Mouse (Mus musculus): ENCODE results near the gene Mfsd6l. TPM values are rescaled to one million over a fixed set of nuclear protein-coding genes. Genes with fewer than 3 reads are reported as not detected.

Mfsd6l gene
- polyA plus RNA-seq, 1 experiment from 2014 or later, result not detected

DNA sequence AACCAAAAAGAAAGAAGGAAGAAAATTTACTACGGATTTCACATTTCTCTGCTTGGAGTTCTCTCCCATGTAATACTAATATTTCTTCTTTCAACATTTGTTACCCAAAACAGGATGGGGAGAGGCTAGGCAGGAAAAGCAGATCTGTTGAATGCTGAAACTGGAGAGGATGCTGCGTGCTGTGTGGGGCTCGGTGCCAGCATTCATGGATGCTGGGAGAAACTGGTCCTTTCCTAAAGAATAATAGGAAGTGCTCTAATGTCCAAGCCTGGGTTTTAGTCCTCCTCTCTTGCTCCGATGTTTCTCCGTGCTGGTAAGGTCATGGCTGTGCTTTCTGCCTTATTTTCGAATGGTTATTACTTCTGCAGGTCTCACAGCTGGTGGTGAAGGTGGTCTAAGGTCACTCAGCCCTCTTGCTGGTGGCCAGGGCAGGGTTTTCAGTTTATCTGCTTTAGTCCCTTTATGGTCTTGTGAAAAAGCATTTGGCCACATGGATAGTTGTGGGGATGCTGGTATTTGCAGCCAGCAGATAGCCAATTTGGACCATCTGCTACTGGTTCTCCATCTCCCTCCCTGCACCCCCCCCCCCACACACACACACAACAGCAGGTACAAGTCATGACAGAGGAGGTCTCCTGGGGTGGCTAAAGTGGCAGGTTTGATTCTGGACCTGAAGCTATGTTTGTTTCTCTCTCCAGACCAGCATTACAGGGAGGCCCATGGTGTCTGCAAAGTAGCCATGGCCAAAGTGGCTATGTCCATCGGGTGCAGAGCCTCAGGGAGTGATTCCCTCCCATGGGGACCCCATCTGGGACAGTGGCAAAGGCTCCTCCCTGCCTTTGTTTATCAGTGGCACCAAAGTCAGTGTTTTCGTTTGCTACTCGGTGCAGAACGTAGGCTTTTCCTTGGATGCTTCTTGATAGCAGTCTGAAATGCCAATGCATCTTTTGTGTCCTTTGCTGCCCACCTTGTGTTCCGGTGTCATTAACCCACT lies 6.3 kb downstream of the Mfsd6l start:
- Histone ChIP-seq H3K4me3 (no peak overlapping the region), H3K36me3 (no peaks in the 10 kb centered on the region), H3K27ac (replicated peaks) (no peak overlapping the region), H3K9me3 (no peaks in the 10 kb centered on the region), H3K9ac (replicated peaks) (no peak overlapping the region), H3K4me1 (peaks cover 5% of the 10 kb centered on the region), H3K4me2 (replicated peaks) (no peak overlapping the region), H3K27me3 (no peaks in the 10 kb centered on the region)
- no peak for ATAC-seq (replicated peaks)
- 82% methylated on average over 11 of the region's 11 CpGs for WGBS

- Histone ChIP-seq H3K4me2 (replicated peaks) (no peak overlapping the region), H3K27me3 (no peaks in the 10 kb centered on the region), H3K9ac (replicated peaks) (no peak overlapping the region), H3K27ac (replicated peaks) (no peak overlapping the region), H3K4me1 (peaks cover 5% of the 10 kb centered on the region), H3K4me3 (no peak overlapping the region), H3K36me3 (no peaks in the 10 kb centered on the region), H3K9me3 (no peaks in the 10 kb centered on the region)
- WGBS, result 79% methylated on average over 13 of the region's 13 CpGs
- ATAC-seq (replicated peaks), result no peak
These were observed 8.5 kb downstream of the Mfsd6l start for GRCm38 (mm10) chr11:68564356-68565031.

GRCm38 (mm10) chr11:68565032-68565429 lies 9.0 kb downstream of the Mfsd6l start:
- no peaks in the 10 kb centered on the region for H3K27me3 ChIP-seq
- no peaks in the 10 kb centered on the region for H3K36me3 ChIP-seq
- no peak overlapping the region for H3K4me2 ChIP-seq (replicated peaks)
- no peak overlapping the region for H3K9ac ChIP-seq (replicated peaks)
- no peak for ATAC-seq (replicated peaks)
- H3K4me1 ChIP-seq, result peaks cover 5% of the 10 kb centered on the region
- H3K27ac ChIP-seq (replicated peaks), result no peak overlapping the region
- H3K9me3 ChIP-seq, result no peaks in the 10 kb centered on the region
- WGBS, result 88% methylated on average over 3 of the region's 3 CpGs
- H3K4me3 ChIP-seq, result no peak overlapping the region

DNA sequence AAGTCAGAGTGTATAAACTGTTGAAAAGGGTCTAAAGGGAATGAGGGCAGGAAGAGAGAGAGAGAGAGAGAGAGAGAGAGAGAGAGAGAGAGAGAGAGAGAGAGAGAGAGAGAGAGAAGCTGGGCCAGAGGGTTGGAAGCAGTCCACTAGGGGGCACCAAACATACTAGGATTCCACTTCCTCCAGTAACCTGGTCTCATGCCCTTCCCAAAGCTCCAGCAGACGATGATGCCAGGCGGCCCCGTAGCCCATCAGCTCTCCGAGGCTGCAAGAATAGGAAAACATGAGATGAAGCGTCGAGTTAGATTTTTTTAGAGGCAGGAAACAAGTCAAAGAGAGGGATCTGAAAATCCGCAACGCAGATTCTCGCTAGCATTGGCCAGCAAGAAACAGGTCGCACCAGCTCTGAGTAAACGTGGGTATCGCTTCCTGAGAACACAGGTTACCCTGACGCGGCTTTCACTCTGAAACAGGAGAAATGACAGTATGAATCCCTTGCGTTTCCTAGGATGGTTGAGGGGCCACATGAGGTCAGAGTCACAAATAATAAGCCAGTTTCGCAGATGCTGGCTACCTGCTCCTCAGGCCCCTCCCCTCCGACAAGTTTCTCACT lies 10.6 kb downstream of the Mfsd6l start:
- H3K27ac ChIP-seq (replicated peaks), result no peak overlapping the region
- peak; percentile 73; the same call in 1 of the 2 replicates for ATAC-seq (replicated peaks)
- no peaks in the 10 kb centered on the region for H3K27me3 ChIP-seq
- peak overlapping the region; percentile 38 for H3K4me3 ChIP-seq
- peak overlapping the region; percentile 39 for H3K9ac ChIP-seq (replicated peaks)
- H3K36me3 ChIP-seq, result no peaks in the 10 kb centered on the region
- H3K4me2 ChIP-seq (replicated peaks), result peak overlapping the region; percentile 71
- no peaks in the 10 kb centered on the region for H3K9me3 ChIP-seq
- peaks cover 5% of the 10 kb centered on the region for H3K4me1 ChIP-seq
- 16% methylated on average over 17 of the region's 17 CpGs for WGBS

DNA sequence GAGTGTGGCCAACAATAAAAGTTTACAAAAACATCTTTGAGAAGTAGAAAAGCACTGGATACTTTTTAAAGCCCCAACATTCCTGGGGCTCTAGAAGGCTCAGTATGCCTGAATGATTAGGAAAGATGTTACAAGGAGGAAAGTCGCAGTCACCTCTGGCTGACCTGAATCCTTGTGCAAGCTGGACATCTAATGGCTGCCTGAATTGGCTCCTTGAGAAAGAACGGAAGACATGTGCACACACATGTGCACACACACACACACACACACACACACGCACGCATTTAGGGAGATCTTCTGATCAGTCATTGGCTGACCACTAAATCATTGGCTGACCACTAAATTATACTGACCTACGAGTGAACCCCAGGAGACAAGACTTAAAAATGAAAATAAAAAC lies 14.9 kb downstream of the Mfsd6l start:
- H3K9ac ChIP-seq (replicated peaks), result no peak overlapping the region
- 92% methylated on average over 5 of the region's 5 CpGs for WGBS
- no peak for ATAC-seq (replicated peaks)
- H3K9me3 ChIP-seq, result no peaks in the 10 kb centered on the region
- no peak overlapping the region for H3K27ac ChIP-seq (replicated peaks)
- H3K4me2 ChIP-seq (replicated peaks), result no peak overlapping the region
- H3K27me3 ChIP-seq, result no peaks in the 10 kb centered on the region
- no peaks in the 10 kb centered on the region for H3K36me3 ChIP-seq
- no peak overlapping the region for H3K4me3 ChIP-seq
- H3K4me1 ChIP-seq, result peaks cover 5% of the 10 kb centered on the region

GRCm38 (mm10) chr11:68577076-68577475 lies 21.1 kb downstream of the Mfsd6l start:
- Histone ChIP-seq H3K27me3 (no peaks in the 10 kb centered on the region), H3K9me3 (no peaks in the 10 kb centered on the region), H3K4me2 (replicated peaks) (no peak overlapping the region), H3K36me3 (no peaks in the 10 kb centered on the region), H3K27ac (replicated peaks) (no peak overlapping the region), H3K4me3 (no peak overlapping the region), H3K9ac (replicated peaks) (no peak overlapping the region), H3K4me1 (peaks cover 17% of the 10 kb centered on the region)
- 84% methylated on average over 1 of the region's 1 CpGs for WGBS
- no peak for ATAC-seq (replicated peaks)

DNA sequence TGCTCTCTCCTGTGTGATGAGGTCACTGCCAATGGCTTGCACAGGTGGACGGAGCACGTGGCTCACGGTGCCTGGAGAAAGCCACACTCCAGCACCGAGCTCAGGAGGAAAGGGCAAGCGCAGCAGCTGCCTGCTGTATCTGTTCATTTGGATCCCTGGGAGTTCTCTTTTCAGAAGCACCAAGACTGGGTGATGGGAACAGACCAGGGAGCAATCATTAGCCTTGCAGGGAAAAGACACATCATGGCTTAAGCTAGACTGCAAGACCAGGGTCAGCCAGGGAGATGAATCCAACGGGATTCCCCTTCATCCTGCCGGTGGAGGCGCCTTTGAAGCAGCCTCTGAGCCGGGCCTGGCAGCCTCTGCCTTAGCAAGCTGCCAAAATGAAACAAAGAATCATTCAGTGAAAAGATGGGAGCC lies 23.5 kb downstream of the Mfsd6l start:
- no peak overlapping the region for H3K9ac ChIP-seq (replicated peaks)
- peaks cover 26% of the 10 kb centered on the region for H3K4me1 ChIP-seq
- no peak overlapping the region for H3K4me3 ChIP-seq
- H3K27me3 ChIP-seq, result no peaks in the 10 kb centered on the region
- ATAC-seq (replicated peaks), result peak; percentile 36; the same call in 1 of the 2 replicates
- H3K27ac ChIP-seq (replicated peaks), result peak overlapping the region; percentile 78
- no peaks in the 10 kb centered on the region for H3K9me3 ChIP-seq
- 13% methylated on average over 9 of the region's 9 CpGs for WGBS
- no peaks in the 10 kb centered on the region for H3K36me3 ChIP-seq
- H3K4me2 ChIP-seq (replicated peaks), result peak overlapping the region; percentile 17; the same call in 1 of the 2 replicates

DNA sequence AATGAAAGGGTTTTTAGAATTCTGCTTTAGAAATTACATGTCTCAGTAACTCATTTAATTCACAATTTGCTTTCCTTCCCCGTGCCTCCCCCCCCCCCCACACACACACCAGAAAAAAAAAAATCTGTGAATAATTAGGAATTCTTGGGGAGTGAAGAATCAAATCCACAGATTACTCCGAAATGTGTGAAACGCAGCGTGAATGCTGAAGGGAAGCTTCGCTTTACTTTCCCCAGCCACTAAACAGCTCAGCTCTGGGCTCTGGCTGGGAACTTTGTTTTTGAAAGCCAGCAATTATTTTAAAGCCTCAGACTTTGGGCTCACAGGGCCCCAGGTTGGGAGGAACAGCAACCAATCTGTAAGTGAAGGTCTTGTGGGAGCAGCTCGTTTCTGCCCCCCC lies 24.6 kb downstream of the Mfsd6l start:
- no peak for ATAC-seq (replicated peaks)
- WGBS, result 14% methylated on average over 6 of the region's 6 CpGs
- no peak overlapping the region for H3K9ac ChIP-seq (replicated peaks)

DNA sequence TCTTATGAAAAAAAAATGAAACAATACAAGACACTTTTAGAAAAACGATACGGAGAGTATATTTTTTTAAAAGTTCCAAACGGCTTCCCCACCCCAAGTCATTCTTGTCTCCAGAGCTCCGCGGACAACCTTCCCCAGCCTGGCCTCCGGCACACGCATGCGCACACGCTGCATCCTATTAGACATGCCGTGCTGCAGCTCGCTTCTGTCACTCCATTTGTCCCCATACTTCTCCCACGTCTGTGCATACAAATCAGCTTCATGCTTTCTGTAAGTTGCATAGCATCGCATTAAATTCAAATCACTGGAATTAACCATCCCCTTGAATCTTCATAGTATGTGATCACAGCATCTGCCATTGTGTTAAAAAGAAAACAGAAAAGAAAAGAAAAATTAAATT lies 27.2 kb downstream of the Mfsd6l start:
- H3K27ac ChIP-seq (replicated peaks), result peak overlapping the region; percentile 71; the same call in 1 of the 2 replicates
- H3K4me1 ChIP-seq, result peaks cover 26% of the 10 kb centered on the region
- no peak overlapping the region for H3K4me3 ChIP-seq
- 66% methylated on average over 13 of the region's 13 CpGs for WGBS
- H3K36me3 ChIP-seq, result no peaks in the 10 kb centered on the region
- H3K9me3 ChIP-seq, result no peaks in the 10 kb centered on the region
- no peak overlapping the region for H3K9ac ChIP-seq (replicated peaks)
- ATAC-seq (replicated peaks), result peak; percentile 74
- no peaks in the 10 kb centered on the region for H3K27me3 ChIP-seq
- H3K4me2 ChIP-seq (replicated peaks), result no peak overlapping the region

More for the DNA sequence above, 24.6 kb downstream of the Mfsd6l start:
- peak overlapping the region; percentile 78 for H3K27ac ChIP-seq (replicated peaks)
- peaks cover 26% of the 10 kb centered on the region for H3K4me1 ChIP-seq
- H3K27me3 ChIP-seq, result no peaks in the 10 kb centered on the region
- no peak overlapping the region for H3K4me3 ChIP-seq
- no peak overlapping the region for H3K4me2 ChIP-seq (replicated peaks)
- H3K9me3 ChIP-seq, result no peaks in the 10 kb centered on the region
- H3K36me3 ChIP-seq, result no peaks in the 10 kb centered on the region

DNA sequence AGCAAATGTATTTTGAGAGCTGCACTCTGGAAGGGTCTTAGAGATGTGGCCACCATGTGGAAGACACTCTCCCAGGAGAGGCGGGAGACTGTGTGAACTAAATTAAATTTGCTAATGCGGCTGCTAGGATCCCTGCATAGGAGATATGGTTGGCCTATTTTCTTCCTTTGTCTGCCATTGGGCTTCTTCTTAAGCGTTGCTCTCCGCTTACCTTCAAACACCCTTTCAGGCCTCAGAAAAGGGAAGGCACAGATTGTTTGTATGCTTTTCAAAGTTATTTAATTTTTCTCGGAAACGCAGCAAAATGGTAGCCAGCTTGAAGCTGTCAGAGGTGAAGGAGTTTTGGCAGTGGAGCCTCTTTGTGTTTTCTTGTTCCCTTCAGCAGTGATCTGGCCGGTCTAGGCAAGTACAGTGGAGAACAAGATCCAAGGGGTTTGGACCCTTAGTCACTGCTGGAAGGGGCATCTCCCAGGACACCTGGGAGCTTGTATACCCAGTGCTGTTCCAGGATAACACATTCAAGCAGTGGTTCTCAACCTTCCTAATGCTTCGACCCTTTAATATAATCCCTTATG lies 28.0 kb downstream of the Mfsd6l start:
- no peak overlapping the region for H3K9ac ChIP-seq (replicated peaks)
- no peak; the same call in 1 of the 2 replicates for ATAC-seq (replicated peaks)
- H3K4me1 ChIP-seq, result peaks cover 26% of the 10 kb centered on the region
- no peaks in the 10 kb centered on the region for H3K36me3 ChIP-seq
- no peaks in the 10 kb centered on the region for H3K9me3 ChIP-seq
- H3K4me2 ChIP-seq (replicated peaks), result no peak overlapping the region
- whole genome bisulfite sequencing, result 58% methylated on average over 8 of the region's 8 CpGs
- peak overlapping the region; percentile 71 for H3K27ac ChIP-seq (replicated peaks)
- H3K27me3 ChIP-seq, result no peaks in the 10 kb centered on the region
- H3K4me3 ChIP-seq, result no peak overlapping the region

DNA sequence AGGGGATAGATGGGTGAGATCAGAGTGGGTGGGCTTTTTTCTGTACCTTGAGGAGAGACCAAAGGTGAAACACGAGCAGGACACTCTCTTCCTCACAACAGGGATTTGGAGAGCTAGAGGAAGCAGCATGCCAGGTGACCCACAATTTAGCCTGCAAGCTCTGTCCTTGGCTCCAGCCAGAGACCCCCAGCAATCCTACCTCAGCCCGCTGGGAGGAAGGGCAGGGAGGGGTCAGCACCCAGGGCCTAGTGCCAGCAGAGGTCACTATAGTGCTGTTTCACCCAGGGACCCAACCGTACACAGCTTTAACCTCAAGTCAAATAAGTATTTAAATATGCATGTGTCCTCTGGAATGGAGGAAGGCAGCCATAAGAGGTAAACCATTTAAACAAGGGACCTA lies 29.9 kb downstream of the Mfsd6l start:
- H3K4me2 ChIP-seq (replicated peaks), result no peak overlapping the region
- H3K4me3 ChIP-seq, result no peak overlapping the region
- H3K4me1 ChIP-seq, result peaks cover 10% of the 10 kb centered on the region
- no peaks in the 10 kb centered on the region for H3K36me3 ChIP-seq
- H3K9me3 ChIP-seq, result no peaks in the 10 kb centered on the region
- H3K9ac ChIP-seq (replicated peaks), result no peak overlapping the region
- 18% methylated on average over 3 of the region's 3 CpGs for WGBS
- H3K27me3 ChIP-seq, result no peaks in the 10 kb centered on the region
- no peak for ATAC-seq (replicated peaks)
- no peak overlapping the region for H3K27ac ChIP-seq (replicated peaks)
